Mouse (Mus musculus) heart, adult 8-10 months (tissue): Measurements from ENCODE around the gene Coro1b. TPM values are rescaled to one million over a fixed set of nuclear protein-coding genes. Genes with fewer than 3 reads are reported as not detected.

Experiments
- DNase-seq: peaks from one replicate; pipeline ENCODE4 v3.0.0; 2022; ENCODE audit warnings: low spot score
- total RNA-seq, 4 experiments: library from RNA; stranded (reverse); gene quantifications; 2 replicates each; pipeline ENCODE4 v1.2.4; 2022

Coro1b gene
- total RNA-seq, 4 experiments from 2014 or later: 34.9 to 55.9 (median 42.8) TPM

DNA sequence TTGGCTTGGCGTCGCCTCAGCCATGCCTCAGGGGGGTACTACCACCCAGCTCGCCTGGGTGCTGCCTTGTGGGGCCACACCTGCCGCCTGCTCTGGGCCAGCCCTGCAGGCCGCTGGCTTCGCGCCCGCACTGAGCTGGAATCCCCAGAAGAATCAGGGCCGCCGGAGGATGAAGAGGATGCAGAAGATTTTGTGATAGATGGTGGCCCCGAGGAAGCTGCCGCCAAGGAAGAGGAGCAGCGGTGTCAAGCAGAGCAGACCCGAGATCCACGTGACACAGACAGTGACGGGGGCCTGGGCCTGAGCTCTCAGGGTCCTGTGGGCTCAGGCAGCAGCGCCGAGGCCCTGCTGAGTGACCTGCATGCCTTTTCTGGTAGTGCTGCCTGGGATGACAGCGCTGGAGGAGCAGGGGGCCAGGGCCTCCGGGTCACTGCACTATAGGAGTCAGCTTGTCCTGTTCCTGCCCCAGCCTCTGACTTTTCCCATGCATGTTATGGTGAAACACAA is 7.7 kb downstream of the Coro1b start:
- DNase-seq: no peak

DNA sequence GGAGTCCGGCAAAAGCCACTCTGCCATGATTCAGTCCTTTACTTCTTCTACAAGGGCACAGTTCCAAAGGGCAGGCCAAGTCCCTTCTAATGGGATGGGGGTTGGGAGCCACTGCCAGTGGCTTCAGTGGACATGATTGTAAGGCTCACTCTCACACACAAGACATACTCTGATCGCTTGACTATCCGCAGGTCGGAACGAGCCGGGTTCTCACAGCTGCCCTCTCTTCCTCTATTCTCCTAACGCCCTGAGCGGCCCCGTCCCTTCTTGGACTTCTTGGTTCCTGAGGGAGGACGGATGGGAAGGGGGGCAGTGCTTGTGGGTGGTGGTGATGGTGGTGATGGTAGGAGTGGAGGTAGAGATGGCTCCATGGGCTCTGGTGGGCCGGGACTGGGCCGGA is 8.4 kb downstream of the Coro1b start:
- DNase-seq: no peak

DNA sequence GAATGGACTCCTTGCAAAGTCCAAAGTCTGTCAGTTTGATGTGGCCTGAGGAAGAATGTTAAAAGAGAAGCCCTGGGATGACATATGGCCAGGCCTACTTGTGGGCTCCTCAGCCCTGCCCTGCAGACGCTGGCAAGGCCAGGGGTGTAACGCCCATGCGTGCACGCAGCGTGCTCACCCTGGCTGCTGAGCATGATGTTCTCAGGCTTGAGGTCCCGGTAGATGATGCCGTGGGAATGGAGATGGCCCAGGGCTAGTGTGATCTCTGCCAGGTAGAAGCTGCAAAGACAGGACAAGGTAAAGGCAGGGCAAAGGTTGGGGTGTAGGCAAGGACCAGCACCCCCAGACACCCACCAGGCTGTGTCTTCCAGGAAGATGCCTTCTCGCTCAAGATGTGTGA is 10.6 kb downstream of the Coro1b start:
- DNase-seq: no peak

DNA sequence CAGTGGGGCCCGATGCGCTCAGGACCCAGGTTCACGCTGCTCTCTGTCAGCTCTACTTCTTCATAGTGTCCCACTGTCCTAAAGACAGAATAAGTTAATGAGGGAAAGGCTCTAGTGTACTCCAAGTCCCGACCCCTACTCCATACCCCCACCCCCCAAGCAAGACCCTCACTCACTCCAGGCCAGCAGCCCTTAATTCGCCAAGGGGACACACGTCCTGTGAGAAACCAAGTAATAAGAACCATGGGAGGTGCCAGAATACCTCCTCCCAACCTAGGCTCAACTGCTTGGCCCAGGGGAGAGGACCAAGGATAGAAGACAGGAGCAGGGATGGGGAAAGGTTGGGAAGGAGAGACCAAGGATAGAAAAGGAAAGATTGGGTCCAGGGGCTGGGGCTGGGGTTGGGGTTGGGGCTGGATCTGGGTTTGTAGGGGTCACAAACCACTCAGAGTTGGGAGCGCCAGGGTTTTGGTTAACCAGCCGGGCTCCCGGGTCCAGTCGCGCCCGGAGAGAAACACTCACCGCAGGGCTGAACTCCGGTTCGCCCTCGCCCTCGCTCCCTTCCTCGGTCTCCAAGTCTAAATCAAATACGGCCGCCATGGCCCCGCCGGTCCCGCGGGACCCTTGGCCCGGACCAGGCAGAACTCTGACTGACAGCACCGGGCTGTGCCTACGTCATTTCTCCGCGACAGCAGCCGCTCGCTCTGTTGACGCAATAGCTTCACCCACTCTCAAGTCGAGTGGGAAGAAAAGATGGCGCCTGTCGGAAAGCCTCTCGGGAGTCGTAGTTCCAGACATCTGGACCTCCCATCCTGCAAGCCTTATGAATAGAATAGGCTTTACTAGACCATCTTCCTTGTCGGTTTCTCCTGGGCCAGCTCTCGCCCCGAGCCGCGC is 14.5 kb downstream of the Coro1b start, which contains the start of gene Rps6kb2:
Rps6kb2 (minus strand) TSS at position 709 of the 897 bp plus-strand sequence.
- DNase-seq: peak; percentile 99

DNA sequence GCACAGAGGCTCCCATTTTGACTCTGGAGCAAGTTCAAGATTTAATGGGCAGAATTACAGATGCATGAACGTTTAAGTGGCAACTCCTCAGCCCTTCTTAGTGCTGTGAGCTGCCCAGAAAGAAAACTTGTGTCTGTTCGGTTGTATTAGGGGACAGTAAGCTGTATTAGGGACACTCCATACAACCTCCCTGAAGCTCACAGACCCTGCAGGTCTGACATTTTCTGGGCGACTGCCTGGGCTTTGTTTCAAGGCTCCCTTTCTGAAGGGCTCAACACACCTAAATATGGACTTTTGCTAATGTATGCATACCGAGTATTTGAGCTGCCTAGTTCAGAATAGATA is 15.1 kb downstream of the Coro1b start:
- no peak for DNase-seq

DNA sequence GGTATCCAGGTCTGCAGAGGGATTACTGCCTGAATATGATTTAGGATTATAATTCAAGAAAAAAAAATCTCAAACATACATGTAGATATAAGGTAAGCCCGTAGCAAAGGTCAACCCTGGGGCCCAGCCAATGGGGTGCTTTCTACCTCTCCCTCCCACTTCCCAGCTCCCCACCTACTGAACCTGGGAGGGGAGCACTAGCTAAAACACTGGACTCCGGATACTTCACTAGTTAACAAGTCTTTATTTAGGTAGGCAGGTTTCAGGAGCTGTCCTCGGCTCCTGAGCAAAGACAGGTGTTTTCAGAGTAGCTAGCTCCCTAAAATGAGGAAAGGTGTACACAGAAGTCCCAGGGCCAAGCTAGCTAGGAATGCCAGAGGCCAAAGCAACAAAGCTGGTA is 15.7 kb downstream of the Coro1b start:
- DNase-seq: no peak

DNA sequence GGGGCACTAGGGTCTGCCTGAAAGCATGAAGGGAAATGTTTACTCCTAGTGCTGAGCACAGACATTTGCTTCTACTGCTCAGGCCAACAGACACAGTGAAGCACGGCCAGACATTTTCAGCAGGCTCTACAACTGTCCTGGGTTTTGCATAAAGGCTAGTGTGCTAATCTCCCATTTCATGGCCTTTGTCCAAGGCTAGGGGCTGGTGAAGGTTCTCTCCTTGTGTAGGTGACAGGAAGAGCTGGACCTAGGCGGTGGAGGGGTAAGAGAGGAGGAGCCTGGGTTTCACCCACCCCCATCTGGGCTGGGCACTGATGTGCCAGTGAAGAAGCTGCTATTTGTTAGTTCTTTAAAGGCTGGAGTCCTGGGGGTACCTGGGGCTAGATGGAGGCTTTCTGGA is 16.3 kb downstream of the Coro1b start:
- no peak for DNase-seq

DNA sequence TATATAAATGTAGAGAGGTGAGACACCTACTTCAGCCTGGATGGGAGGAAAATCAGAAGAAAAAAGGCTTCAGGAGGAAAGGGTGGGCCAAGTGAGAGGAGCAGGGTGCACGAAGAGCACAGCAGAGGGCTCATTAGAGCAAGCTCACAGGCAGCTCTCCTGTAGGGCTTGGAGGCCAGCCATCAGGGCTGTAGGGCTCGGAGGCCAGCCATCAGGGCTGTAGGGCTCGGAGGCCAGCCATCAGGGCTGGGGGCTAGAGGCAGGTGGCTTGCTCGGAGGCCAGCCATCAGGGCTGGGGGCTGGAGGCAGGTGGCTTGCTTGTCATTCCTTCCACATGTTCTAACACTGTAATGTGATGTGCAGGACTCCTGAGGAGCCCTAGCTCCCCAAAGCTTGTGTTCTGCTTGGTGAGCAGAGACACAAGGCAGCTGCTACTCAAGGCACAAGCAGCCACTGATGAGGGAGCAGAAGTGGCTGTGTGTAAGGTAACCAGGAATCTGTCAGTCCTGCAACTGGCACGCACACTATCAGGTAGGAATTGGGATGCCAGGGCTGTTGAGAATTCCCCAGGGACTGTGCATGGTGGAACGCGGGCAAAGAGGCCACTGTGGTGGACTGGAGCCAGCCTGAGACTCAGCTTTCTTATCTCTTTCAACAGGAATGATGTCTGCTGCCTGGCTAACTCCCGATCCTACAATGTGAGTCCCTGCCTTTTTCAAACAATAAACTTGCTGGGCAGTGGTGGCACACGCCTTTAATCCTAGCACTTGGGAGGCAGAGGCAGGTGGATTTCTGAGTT is 18.5 kb downstream of the Coro1b start:
- no peak for DNase-seq

DNA sequence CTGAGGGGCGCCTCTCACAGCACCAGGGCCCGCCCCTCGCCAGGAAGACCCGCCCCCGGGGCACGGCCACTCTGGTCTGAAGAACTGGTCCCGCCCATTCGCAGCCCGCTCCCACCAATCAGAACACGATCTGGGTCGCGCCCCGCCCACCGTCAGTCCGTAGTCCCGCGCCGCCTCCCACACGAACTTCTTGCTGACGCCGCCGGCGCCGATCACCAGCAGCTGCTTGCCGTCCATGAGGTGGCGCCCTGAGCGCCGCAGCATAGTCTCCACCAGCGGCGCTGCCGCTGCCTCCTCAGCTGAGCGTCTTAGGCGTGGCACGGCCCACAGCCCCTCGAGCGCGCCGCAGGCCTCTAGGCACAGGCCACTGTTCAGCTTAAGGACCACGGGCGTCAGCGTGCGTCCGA is 21.0 kb downstream of the Coro1b start:
- DNase-seq: peak; percentile 99

DNA sequence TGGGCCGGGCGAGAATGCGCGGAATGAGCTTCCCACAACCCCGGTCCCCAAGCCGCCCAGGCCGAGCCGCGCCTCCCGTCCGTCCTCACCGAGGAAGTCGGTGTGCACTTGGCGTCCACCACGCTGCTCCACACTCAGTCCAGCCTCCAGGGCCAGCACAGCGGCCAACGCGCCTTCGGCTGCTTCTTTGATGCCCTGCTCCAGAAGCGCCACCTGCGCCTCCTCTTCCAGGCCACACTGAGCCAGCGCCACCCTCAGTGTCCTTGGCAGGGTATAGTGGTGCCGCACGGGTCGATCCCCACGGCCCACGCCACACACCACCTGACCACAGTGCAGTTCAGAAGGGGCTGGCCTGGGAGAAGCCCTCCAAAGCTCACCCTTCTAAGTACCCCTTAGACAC is 21.4 kb downstream of the Coro1b start:
- DNase-seq: no peak

DNA sequence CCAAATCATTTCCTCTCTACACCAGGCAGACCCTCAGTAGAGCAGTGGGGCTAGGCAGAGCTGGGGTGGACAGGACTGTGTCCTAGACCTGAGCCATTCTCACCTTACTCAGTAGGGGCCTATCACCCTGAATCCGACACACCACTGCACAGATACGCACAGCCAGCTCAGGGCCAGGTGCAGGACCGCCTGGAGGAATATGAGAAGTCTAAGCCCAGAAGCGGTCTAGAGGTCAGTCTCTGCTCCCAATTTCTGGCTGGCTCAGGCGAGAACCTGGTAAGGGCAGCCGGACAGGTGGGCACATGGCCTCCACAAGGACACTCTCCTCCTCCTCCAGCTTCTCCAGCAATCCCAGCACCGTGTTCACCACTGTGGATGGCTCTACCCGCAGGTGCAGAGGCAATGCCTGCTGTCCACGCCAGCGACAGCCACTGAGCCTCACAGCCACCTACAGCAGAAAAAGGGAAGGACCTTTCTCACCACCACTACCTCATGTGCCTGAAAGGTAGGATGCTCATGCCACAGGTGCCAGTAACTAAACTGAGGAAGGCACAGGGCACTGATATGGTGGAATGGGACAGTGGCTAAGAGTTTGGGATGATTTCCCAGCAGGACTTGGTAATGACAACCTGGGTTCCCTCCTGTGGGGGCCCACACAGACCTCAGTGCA is 22.4 kb downstream of the Coro1b start:
- no peak for DNase-seq

DNA sequence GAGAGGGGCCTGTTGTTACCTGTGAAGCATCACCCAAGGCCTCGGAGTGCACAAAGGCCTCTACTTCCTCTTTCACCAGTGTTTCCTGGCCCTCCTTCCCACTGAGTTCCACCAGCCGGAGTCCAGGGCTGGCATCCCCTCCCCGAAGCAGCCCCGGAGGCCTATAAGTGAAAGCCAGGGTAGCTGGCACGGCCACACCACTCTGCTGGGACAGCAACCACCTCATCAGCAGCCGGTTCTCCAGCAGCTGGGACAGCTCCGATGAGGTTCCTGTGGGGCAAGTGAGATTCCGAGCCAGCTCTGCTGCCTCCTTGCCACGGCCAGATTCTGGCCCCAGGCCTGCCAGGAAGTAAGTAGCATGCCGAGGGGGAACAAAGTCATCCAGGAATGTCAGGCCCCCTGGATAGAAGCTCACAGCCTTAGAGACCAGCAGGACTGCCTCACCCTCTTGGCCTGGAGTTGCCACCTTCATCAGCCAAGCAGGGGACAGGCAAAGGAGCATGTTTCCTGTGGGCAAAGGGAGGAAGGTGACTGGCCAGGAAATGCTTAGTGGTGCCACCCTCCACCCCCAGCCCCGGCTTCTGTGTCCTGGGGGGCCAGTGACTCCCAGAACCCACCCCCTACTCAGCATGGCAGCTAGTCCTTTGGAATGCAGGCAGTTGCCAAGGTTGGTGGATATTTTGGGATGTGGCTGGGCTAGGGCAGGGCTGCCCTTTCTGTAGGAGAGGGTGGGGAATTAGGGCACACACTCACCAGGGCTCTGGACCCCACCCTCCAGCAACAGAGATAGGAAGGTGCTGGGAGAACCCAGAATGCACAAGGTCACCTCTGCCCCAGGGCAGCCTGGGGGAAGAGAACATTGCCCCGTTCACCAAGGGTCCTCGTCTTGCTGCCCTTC is 23.2 kb downstream of the Coro1b start:
- DNase-seq: no peak

DNA sequence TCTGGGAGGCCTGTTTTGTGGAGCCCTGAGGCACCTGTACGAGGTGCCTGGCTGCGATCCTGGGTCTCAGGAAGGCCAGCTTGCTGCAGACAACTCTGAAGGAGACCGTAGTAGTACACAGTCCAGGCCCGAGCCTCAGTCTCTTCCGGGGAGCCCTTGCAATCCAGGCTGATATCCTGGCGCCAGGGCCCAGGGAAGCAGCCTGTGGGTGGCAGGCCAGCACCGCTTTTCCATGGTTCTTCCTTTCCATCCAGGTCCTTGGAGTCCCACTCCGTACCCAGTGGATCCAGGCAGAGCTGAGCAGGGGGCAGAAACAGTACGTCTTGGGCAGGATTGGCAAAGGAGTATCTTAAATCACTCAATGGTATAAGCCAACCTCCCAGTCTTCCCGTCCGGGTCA is 24.5 kb downstream of the Coro1b start:
- DNase-seq: no peak

DNA sequence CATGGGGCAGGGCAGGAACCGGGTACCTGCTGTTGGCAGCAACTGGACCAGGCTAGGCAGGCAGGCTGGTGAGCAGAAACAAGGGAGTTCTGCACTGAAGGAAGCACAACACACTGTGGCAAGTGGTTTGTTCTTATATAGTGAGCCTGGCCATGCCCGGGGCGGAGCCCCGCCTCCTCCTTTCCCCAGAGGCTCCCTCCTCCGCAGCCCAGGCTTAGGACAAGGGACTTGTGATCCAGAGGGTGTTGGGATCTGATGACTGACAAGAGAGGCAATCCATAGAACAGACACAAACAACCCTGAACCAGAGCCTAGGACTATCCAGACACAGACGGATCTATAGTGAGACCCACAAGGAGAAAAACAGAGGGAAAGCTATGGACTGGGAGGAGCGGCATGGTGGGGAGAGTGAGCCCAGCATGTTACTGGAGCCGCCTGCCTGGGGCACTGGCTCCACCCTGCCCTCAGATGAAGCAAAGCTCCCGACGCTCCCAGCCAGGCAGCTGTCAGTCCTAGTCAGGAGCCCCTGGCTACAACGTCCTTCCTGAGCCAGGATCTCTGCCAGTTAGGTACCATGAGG is 27.0 kb downstream of the Coro1b start, which contains the start of gene Carns1:
Carns1 (minus strand) TSS at position 112 of the 580 bp plus-strand sequence.
- no peak for DNase-seq

DNA sequence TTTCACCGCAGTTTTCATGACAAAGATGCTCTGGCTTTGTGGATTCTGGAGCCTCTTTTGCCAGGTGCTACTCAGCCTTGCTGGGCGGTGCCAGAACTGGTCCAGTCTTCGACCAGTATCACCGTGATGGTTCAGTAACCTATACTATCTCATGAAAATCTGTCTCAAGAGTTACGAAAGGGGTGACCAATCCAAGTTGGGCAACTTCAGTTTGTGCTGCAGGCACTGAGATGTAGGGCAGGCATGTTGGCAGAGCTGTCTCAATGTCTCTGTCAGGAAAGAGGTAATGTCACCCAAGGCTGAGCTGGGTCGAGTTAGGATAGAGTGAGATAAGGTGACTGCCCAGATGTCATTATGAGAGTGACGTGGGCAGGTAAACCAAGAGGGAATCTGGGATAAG is 32.0 kb downstream of the Coro1b start:
- DNase-seq: no peak

DNA sequence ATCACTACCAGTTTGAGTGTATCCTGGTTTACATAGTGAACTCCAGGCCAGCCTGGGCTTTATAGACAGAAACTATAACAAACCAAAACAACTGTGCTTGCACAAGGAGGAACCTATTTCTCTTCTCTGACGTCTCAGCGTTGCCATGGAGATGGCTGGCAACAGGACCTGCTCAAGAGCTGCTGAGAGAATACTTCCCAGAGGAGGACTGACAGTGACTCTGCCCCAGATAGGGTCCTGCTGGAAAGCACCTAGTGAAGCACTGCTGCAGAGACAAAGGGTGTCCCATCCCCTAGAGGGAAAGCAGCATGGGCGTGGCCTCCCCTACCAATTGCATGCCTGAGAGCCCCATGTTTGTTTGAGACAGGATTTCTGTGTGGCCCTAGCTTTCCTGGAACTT is 33.5 kb downstream of the Coro1b start:
- DNase-seq: no peak

DNA sequence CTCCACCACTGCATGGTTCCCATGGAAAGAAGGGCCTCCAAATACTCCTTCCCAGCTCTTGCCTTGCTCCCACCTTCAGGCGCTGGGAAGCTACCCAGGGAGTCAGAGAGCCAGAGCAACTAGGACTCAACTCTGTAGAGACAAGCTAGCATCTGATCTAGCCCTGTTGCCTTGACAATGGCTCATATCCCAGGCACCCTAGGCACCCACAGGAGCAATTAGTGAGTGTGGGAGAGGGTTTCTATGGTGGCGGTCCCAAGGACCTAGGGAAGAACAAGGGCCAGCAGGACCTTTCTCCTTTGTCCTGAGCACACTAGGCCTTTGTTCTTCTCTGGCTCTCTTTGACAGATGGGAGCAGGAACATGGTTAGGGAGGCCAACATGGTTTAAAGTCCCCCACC is 35.3 kb downstream of the Coro1b start:
- DNase-seq: no peak

DNA sequence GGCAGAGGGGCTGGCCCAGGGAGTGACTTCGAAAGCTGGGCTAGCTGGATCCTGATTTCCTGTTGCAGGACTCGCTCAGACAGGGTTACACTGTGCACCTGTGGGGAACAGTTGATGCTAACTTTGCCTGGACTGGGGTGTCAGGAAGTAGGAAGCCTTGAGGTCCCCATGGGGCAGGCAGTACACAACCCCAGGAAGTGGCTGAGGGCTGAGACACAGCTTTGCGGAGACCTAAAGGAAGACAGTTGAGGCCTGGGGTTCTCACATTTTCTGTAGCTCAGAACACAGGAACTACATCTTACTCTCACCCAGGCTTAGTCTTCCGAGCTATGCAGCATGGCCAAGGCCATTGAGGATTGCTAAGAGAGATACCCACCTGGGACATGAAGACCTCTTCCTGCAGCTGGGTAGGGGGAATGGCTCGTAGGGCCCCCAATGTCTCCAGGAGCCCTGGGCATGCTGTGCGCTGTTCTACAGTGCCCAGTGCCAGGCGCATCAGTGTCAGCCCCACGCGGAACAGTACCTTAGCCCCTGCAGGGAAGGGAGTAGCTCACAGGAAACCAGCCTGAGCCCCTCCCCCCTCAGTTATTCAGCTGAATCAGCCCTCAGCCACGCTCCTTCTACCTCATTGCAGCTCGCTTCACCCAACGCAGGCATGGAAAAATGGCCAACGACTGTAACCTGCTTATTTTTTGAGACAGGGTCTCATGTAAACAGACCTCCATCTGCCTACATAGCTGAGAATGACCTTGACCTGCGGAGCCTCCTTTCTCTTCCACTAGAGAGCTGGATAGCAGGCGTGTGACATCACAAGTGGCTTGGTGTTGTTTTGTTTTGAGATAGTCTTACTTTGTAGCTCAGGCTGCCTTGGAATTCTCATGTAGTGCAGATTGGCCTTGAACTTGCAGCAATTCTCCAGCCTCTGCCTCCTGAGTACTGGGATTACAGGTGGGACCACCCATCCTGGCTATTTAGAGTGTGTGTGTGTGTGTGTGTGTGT is 36.9 kb downstream of the Coro1b start:
- no peak for DNase-seq

DNA sequence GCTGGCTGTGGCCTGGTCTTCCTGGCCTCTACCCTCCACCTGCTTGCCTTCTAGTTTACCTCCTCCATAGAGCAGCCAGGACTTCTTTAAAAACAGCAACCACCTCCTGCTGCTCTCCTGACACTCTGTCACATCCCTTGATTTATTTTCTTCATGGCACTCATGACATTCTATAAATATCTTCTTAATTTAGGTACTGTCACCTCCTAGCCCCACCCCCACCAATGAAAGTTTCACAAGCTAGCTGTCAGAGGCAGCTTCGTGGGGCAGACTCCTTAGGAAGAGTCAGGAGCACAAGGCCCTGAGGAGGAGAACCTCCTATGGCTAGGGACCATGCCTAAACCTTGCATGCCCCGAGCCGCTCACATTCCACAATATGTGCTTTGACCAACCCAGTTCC is 38.9 kb downstream of the Coro1b start:
- no peak for DNase-seq
